Mouse (Mus musculus): ENCODE measurements around the gene Tpsg1.

GRCm38 (mm10) chr17:25363726-25364125 lies 5.3 kb upstream of the Tpsg1 start:
- TF ChIP-seq CTCF (IDR thresholded peaks at IDR 0.05; ENCODE audit: control insufficient read depth, insufficient read depth, insufficient replicate concordance, low read depth, low read length) (peak; percentile 72; the same call in 1 of the 2 replicates), POLR2A (IDR thresholded peaks at IDR 0.05; ENCODE audit: control insufficient read depth, low read depth, low read length) (no peak)
